Comparison of ENCODE assay signal across 16 mouse cellular contexts in the genomic region with DNA sequence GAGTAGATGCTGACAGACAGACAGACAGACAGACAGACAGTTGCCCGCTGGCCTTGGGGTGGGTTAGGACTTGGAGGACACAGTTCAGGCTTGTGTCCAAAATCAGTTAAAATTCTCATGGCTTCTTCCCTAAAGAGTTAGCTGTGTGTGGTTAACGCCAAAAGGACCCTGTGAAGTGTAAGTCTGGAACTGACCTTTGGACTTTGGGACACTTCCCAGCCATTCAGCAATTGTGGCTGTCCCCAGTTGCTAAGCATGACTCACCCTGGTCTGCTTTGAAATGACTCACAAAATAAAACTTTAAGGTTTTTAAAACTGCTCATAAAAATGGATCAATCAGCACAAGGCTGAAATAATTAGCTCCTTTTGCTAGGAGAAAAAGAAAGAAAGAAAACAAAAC.
DNase-seq lines count a peak whose midpoint lies in the region; ATAC-seq and TF ChIP-seq lines count a peak whose summit lies in the region.
"Had no signal": no experiment of that assay in that cellular context is flagged by ENCODE, and none has a peak within 500 bp of the region (broad histone marks: within the 10 kb centered on the region; RNA-seq: fewer than 3 reads in every experiment).

No protein-coding gene starts in this region.

- H3K36me3 ChIP-seq in liver, postnatal 0 days (replicated peaks; ENCODE audit: insufficient read depth, low read length) = no peaks in the 10 kb centered on the region
- H3K36me3 ChIP-seq in liver, embryonic 12.5 days = no peaks in the 10 kb centered on the region
- H3K36me3 ChIP-seq in kidney, embryonic 16.5 days (ENCODE audit: insufficient read depth, low read length) = no peaks in the 10 kb centered on the region
- H3K36me3 ChIP-seq: forebrain, embryonic 10.5 days; limb, embryonic 13.5 days had no signal

- TF ChIP-seq CTCF in liver, postnatal 0 days (IDR thresholded peaks at IDR 0.05; ENCODE audit: low read depth) = no peak

- H3K27me3 ChIP-seq in liver, postnatal 0 days (ENCODE audit: insufficient read depth, low read length) = no peaks in the 10 kb centered on the region
- H3K27me3 ChIP-seq in liver, embryonic 12.5 days (replicated peaks) = no peaks in the 10 kb centered on the region
- H3K27me3 ChIP-seq in kidney, embryonic 16.5 days (ENCODE audit: insufficient read depth, low read length) = no peaks in the 10 kb centered on the region
- H3K27me3 ChIP-seq: limb, embryonic 13.5 days had no signal

- H3K27ac ChIP-seq in liver, postnatal 0 days (ENCODE audit: low read depth) = no peak overlapping the region; the same call in 1 of the 2 replicates
- H3K27ac ChIP-seq in liver, embryonic 12.5 days = no peak overlapping the region
- 0 out of 2 replicates have a peak overlapping the region, but pooled peaks have one; percentile 25 for H3K27ac ChIP-seq in kidney, embryonic 16.5 days (ENCODE audit: low read length)
- H3K27ac ChIP-seq: forebrain, embryonic 10.5 days; limb, embryonic 13.5 days had no signal

- no peaks in the 10 kb centered on the region for H3K9me3 ChIP-seq in liver, postnatal 0 days (ENCODE audit: low read length)
- H3K9me3 ChIP-seq in liver, embryonic 12.5 days (replicated peaks) = no peaks in the 10 kb centered on the region
- 0 out of 2 replicates have a peak, but pooled peaks cover 3% of the 10 kb centered on the region for H3K9me3 ChIP-seq in kidney, embryonic 16.5 days (ENCODE audit: low read length)
- H3K9me3 ChIP-seq: forebrain, embryonic 10.5 days; limb, embryonic 13.5 days had no signal

- 55% methylated on average over 2 of the region's 2 CpGs for WGBS in liver, postnatal 0 days (ENCODE audit: insufficient replicate concordance)
- 62% methylated on average over 2 of the region's 2 CpGs for WGBS in liver, embryonic 12.5 days (ENCODE audit: insufficient replicate concordance)
- 59% methylated on average over 2 of the region's 2 CpGs for WGBS in kidney, embryonic 16.5 days

- ATAC-seq in liver, postnatal 0 days = peak; percentile 90
- no peak for ATAC-seq in liver, embryonic 12.5 days
- no peak for ATAC-seq in kidney, embryonic 16.5 days (ENCODE audit: low FRiP score, low TSS enrichment)
- ATAC-seq: hindbrain, embryonic 16.5 days had no signal

- no peak overlapping the region for H3K4me3 ChIP-seq in liver, postnatal 0 days (ENCODE audit: low read depth, low read length)
- H3K4me3 ChIP-seq in liver, embryonic 12.5 days = no peak overlapping the region
- H3K4me3 ChIP-seq in kidney, embryonic 16.5 days (ENCODE audit: low read length) = no peak overlapping the region
- H3K4me3 ChIP-seq: forebrain, embryonic 10.5 days; limb, embryonic 13.5 days; myocyte had no signal

- H3K4me2 ChIP-seq in liver, postnatal 0 days (ENCODE audit: low read depth, low read length) = no peak overlapping the region
- no peak overlapping the region for H3K4me2 ChIP-seq in liver, embryonic 12.5 days
- no peak overlapping the region for H3K4me2 ChIP-seq in kidney, embryonic 16.5 days (replicated peaks; ENCODE audit: low read depth, low read length)
- H3K4me2 ChIP-seq: limb, embryonic 13.5 days; midbrain, embryonic 11.5 days had no signal

- no peak for TF ChIP-seq EP300 in liver, postnatal 0 days (IDR thresholded peaks at IDR 0.05; ENCODE audit: low read depth)

- no peak overlapping the region for H3K9ac ChIP-seq in liver, postnatal 0 days (replicated peaks)
- H3K9ac ChIP-seq in liver, embryonic 12.5 days = no peak overlapping the region
- no peak overlapping the region for H3K9ac ChIP-seq in kidney, embryonic 16.5 days (replicated peaks; ENCODE audit: low read length)
- H3K9ac ChIP-seq: limb, embryonic 13.5 days had no signal

- peak; percentile 67 for DNase-seq in adrenal gland, adult 2 months
- DNase-seq in adrenal gland, postnatal 4 days (ENCODE audit: low spot score in 2 of 2) = no peak
- peak; percentile 31 for DNase-seq in liver, postnatal 0 days
- peak; percentile 55 for DNase-seq in yolk sac, embryonic 10.5 days (ENCODE audit: low spot score)
- DNase-seq in urinary bladder, postnatal 25 days (ENCODE audit: low spot score) = no peak
- no peak for DNase-seq in T-cell, adult 2 months (ENCODE audit: low spot score)
- DNase-seq: cerebellum, adult 8-10 months; lung, postnatal 14 days; right cerebral cortex, postnatal 14 days had no signal

- H3K4me1 ChIP-seq in liver, postnatal 0 days (ENCODE audit: insufficient read depth) = no peaks in the 10 kb centered on the region
- no peaks in the 10 kb centered on the region for H3K4me1 ChIP-seq in liver, embryonic 12.5 days
- H3K4me1 ChIP-seq in kidney, embryonic 16.5 days (ENCODE audit: insufficient read depth, low read length) = peaks cover 19% of the 10 kb centered on the region; the same call in 1 of the 2 replicates
- H3K4me1 ChIP-seq: limb, embryonic 13.5 days had no signal

Comparison
In these comparisons a context has a peak if more than half of its experiments do, and no peak if none do; other contexts are left out.
1. DNase-seq: peak in adrenal gland, adult 2 months (single experiment), liver, postnatal 0 days (single experiment) and yolk sac, embryonic 10.5 days (single experiment); none in adrenal gland, postnatal 4 days (0 of 2), urinary bladder, postnatal 25 days (single experiment) and T-cell, adult 2 months (single experiment).